Mouse (Mus musculus) thymus, adult 18-20 months (tissue): Measurements from ENCODE around the gene Xrcc5.

Experiments used
- DNase-seq, 2 experiments: peaks; one replicate each; pipeline ENCODE4 v3.0.0; 2022; ENCODE audit warnings: mixed read lengths in 2 of 2

Gene Xrcc5

DNA sequence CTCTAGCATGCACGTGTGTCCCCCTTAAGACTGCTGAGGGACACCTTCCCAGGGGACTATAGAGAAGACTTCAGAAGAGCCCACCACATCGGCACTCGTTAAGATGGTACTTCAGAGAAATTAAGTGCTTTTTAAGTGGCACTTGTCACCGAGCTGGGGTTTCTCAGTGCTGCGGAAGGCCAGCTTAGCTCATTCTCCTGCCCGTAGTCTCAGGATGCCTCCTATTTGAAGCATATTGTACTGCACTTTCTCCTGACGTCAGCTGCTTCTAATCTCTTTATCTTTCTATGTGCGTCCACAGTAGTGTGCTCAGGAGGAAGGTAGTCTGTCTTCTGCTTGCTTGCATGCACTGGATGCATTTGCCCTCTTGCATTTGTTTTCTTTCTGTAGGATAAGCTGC is 9.2 kb downstream of the Xrcc5 start:
- no peak for DNase-seq

DNA sequence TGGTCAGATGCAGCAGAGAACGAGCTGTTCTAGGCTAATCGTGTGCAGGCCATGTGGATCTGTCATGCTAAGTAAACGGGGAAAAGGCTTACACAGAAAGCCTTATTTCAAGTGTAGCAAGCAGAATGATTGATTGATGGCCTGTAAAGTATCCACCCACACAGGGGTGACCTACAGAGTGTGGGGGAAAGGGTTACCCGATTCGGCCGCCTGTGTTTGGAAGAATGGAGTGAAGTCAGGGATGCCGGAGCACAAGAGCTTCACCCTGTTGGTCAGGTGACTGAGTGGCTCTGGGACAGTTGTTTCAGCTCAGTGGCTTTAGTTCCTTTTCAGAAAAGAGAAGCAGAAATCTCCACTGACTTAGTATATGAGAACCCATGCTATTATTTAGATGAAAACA is 9.7 kb downstream of the Xrcc5 start:
- no peak for DNase-seq

DNA sequence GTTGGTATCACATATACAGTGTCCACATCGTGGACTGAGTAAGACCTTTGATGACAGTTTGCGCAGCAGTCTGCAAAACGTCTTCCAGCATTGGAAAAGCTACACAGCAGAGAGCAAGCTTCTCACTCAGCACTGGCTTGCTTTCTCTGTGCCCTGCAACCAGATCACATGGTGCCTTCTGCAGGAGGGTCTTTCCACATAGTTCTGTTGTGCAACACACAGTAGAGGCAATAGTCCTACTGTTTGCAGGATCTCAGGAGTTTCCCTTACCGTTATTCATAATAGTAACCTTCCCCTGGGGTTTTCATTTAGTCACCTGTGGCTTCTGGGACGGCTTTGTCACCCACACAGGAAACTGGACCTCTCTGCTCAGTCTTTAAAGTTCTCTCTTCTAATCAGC is 13.5 kb downstream of the Xrcc5 start:
- DNase-seq = no peak

DNA sequence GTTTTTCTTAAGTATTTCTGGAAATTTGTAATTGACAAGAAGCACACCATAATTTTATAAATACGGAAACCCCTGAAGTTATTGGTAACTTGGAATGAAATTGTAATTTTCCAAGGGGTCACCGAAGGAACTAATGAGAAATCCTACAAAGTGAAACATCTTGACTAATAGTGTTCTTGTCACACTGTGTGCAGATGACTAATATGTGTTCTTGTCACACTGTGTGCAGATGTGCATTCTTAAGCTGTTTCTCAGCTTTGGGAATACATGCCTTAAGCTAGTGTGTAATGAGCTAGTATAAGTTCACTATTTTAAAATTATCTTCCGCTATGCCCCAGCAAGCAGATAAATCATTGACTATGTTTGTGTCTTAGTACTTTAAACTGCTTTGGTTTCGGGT is 16.0 kb downstream of the Xrcc5 start:
- DNase-seq = no peak

DNA sequence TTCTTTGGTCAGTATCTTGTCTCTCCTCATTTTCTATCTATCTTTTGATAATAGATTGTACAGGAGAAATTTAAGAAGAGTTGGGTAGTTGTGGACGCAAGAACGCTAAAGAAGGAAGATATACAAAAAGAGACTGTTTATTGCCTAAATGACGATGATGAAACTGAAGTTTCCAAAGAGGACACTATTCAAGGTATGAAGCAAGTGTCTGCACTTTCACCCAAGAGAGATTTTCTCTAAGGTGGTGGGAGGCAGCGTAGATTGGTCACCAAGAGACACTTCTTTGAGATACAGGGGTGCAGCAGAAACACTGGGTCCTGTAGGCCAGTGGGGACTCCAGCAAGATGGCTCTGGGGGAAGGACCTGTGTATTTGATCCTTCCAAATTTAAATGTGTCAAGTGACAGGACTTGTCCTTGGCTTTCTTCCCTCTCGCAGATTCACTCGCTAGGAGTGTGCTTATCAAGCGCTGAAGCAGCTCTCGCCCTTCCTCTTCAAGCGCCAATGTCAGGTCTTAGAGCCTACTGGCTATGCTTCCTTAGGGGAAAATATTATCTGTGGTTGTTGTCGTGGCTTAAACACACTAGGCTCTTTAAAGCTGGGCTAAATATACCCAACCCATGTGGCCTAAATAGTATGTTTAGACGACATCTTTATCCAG is 19.1 kb downstream of the Xrcc5 start:
- DNase-seq = no peak

DNA sequence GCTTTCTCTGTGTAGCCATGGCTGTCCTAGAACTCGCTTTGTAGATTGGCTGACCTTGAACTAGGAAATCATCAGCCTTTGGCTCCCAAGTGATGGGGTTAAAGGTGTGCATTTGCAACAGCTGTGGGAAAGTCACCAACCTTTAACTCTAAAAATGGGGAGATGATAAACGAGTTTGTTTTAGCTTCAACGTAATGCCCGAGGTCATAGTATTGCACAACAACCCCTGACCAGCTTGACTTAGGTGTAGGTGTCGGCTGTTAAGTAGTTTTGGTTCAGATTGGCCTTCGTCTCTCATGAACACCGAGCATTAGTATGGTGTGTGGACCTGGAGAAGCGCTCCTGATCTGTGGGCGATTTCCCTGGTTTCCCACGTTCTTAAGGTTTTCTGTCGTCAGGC is 27.6 kb downstream of the Xrcc5 start:
- no peak for DNase-seq

DNA sequence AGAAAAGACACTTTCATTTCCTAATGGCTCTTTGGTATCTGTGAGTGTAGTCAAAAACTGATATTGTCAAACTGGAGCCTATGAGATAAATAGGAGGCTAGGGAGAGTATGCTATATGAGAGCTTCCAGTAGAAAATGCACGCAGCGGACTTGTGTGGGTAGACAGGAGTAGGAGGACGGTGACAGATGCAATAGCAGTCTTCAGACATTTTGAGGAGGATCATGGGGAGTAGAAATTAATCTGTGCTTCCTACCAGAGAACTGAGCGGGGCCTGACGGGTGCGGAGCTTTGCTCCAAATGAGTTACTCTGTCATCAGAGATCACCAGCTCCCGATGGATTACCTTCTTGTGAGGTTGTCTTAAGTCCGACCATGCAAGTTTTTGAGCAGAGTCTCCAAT is 29.6 kb downstream of the Xrcc5 start:
- DNase-seq = no peak

DNA sequence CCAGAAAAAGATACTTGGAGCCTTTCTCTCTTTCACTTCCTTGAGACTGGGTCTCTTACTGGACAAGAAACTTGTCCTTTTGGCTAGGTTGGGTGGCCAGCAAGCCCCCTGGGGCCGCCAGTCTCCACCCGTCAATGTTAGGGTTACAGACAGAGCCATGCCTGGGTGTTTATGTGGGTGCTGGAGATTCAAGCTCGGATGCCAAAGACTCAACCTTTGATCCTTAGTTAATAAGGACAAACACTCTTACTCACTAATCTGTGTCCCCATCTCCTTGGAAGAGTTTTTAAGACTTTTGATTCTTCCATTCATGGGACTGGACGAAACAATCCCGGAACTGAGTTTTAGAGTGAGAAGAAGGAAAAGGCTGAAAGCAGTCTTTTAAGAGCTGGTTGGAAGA is 31.1 kb downstream of the Xrcc5 start:
- DNase-seq = no peak

DNA sequence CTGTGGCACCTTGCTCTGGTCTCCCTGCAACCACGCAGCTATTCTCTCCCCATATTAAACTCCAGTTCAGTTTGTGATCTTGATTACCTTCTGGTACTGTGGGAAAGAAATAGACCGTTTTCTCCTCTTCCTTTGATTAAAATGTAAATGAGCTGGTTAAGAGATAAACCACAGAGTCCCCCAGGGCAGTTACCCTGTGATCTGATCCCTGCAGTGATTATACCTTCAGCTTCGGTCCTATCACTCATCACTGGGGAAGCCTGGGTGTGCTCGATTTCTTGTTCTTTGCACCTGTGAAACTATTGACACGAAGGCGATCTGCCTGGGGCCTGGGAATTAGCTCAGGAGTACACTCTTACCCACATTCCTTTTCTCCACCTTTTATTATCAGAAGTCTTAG is 40.7 kb downstream of the Xrcc5 start:
- DNase-seq = no peak

DNA sequence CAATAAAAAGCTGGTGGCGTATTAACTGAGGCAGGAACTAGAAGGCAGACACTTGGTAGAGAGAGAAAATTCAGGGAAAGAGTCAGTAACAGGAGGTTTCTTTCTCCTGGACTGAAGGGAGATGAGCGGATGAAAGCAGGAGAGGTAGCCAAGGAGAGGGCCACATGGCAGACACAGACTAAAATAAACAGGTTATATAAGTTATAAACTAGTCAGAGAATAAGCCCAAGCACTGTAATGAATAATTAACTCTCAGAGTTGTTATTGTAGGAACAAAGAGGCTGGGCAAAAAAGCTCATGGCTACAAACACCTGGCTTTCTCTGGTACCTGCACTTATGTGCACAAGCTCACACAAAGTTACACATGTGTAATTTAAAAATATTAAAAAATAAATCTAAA is 47.6 kb downstream of the Xrcc5 start:
- DNase-seq = no peak

DNA sequence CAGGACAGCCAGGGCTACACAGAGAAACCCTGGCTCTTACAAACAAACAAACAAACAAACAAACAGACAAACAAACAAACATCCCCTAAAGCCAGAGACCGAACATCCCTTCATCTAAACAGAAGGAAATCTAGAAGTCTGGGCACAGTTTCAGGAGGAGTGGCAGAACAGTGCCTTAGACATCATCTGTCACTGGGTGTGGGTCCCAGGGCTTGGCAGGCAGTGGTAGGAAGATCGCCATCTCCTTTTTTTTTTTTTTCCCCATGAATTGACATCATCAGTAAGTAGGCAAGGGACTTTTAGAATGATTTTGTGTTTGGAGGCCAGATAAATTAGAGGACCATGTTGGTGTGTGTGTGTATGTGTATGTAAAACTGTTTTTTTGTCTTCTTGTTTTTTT is 51.0 kb downstream of the Xrcc5 start:
- no peak for DNase-seq

DNA sequence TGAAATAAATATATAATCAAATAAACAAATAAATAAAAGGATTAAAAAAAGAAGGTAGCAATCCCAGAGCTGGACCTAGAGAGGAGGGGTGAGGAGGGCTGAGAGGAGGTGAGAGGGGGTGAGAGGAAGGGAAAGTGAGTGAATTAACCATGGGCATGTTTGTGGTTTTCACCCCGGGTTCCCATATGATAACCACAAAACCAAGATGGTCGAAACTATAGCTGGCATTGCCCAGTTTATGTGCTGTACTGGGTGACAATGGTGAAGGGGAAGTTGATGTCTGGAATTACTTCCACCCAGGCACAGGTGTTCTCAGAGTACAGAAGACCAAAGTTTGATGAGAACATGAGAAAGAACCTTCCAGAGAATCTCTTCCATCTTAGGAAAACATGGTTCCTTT is 52.2 kb downstream of the Xrcc5 start:
- no peak for DNase-seq

DNA sequence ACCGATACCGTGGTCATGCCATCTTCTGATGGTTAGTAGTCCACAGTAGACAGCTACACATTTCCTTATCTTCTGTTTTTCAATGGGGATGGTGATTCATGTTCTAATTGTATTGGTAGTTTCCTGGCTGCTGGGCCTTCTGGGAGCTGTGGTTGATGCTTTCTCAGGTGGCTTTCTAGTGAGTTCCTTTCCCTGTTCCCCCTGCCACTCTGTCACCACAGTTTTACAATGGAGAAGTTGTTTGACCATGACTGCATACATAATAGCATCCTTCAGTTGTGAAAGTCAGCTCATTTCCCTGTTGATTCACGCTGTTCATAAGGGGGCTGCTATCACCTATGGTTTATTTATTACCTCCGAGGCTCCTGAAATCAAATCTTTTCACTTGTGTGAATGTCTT is 53.6 kb downstream of the Xrcc5 start:
- DNase-seq = no peak

DNA sequence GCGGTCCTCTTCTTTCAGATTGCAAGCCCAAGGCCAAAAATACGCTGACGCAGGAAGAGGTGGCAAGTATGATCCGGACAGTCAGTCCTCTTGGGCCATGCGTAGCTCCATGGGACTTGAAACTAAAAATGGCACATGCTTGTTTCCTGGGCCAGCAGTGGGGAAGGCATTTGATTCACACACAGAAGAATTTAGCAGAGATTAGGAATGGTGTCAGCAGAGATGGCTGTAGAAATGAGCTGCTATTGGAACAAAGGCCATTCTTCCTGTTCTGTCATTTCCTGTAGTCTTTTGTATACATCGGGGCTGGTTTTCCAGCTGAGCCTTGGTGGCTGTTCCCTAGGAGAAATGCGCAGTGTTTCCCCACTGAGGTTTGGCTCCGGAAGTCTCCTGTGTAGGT is 57.4 kb downstream of the Xrcc5 start:
- DNase-seq = no peak

DNA sequence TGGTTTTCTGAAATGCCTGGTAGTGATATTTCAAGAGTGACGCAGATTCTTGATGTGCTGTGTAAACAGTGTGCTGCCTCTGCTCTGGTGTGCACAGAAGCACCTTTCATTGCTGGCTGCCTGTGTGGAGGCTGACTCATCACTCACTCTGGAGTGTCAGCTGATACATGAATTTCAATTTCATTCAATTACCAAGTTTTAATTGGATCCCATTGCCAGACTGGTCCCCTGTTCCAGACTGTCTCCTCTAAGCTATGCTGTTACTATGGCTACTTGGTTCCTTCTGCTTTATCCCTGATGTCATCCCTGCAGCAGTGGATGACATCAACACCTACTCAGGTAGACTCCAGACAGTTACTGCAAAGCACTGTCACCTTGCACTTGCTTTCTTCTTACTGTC is 65.3 kb downstream of the Xrcc5 start:
- DNase-seq = no peak

DNA sequence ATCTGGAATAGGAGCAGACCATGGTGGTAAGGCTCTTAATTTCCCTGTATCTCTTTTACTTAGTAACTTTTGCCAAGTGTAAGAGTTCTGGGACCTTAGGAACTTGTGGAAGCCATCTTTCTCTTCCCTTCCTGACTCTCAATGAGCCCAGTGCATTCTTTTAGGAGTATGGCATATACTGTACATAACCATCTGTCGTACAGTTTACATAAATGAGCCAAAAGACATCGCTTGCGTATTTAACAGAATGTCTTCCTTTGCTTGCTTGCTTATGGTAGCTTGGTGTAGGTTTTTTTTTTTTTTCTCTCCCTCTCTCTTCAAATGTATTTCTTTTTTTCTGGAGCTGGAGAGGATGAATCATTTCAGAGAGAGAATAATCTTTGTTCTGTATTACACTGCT is 65.7 kb downstream of the Xrcc5 start:
- no peak for DNase-seq

DNA sequence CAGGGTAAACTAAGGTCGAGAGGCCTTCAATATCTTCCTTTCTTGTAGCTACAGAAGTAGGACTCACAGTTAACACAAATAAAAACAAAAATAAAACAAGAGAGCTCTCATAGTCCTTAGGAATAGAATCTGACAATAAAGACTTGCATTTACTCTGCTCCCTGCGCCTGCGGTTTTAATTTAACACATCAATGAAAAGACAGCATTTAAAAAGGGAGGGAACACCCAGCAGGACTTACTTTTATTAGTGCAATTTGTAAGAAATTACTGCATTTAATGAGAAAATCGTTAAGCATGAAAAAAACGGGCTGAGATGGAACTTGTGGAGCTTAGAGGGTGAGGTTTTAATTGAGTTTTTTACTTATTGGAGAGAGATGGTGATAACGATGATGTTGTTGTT is 66.4 kb downstream of the Xrcc5 start:
- DNase-seq = no peak

DNA sequence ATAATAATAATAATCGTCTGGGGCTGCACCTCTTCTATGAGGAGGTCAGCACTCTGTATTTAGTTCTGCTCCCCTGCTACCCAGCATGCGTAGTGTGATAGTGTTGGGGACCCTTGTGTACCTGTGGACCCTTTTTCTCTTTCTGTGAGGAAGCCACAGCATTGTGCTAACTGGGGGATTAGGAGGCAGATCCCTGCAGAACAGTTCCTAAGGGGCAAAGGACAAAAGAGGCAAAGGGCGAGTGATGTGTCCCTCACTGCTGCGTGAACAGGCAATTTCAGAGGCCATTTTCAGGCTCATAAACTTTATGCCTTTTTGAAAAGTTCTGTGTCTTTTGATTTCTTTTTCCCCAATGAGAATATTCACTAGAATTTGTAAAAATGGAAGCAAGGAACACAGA is 66.8 kb downstream of the Xrcc5 start:
- DNase-seq = no peak

DNA sequence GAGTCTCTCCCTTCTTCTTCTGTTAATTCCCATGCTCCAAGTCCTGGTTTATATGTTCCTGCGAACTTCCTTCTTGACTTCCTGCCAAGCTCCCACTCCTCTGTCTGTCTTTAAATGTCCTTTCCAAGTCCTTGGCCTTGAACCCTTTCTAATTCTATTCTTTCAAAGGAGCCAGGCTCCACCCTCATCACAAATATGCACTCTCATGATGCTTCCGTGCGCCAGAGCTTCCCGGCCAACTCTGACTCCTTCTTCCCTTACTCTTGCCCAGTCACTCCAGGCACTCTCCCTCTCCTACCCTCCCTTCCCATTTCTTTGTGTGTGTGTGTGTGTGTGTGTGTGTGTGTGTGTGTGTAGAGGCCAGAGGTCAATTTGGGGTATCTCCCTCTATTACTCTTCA is 70.9 kb downstream of the Xrcc5 start:
- DNase-seq = no peak

DNA sequence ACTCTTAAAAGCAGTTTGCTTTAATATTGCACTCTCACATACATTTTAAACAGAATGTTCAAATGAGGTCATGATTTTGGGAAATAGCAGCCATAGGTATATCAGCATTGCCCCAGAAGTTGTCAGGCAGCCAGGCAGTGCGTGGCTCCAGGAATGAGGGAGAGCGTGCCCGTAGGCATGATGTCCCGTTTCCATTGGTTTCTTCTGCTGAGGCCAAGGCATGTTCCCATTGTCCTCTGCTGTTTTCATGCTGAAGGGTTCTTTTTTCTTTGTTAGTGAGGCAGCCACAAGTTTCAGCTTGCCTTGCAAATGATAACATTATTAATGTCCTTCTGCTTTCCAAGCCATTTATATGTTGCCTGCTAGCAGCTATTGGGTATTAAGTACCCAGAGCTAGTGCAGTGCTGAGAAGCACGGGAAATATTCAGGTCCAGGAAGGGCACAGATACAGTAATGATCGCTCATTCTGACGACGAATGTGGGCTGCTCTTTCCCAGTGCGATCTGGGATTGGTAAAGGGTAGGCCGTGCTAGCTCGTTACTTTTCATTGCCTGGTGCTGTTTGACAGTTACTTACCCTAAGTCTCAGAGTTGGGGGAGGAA is 72.6 kb downstream of the Xrcc5 start:
- no peak for DNase-seq

DNA sequence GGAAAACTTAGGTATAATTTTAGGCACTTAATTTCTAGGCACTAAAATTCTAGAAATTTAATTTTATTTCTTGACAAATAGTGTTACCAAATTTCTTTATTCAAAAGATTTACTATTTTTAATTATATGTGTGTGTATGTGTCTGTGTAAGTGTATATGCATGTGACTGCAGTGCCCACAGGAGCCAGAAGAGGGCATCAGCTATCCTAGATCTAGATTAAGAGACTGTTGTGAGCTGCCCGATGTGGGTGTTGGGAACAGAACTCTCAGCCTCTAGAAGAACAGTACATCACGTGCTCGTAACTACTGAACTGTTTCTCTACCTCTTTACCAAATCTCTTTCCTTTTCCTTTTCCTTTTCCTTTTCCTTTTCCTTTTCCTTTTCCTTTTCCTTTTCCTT is 73.3 kb downstream of the Xrcc5 start:
- no peak for DNase-seq

DNA sequence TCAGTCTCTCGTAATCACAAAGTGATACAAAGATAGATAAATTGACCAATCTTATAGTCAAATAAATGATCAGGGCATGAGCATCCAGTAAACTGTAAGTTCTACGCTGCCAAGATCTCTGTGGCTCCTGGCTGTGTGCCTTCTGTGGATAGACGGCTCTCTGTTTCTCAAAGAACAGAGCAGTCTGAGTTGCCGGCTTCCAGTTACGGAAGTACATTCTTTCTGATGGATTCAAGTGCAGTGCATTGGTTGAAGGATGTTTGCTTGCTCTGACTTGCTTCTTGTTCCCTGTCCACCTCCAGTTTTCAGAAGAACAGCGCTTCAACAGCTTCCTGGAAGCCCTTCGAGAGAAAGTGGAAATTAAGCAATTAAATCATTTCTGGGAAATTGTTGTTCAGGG is 75.8 kb downstream of the Xrcc5 start:
- DNase-seq = no peak

DNA sequence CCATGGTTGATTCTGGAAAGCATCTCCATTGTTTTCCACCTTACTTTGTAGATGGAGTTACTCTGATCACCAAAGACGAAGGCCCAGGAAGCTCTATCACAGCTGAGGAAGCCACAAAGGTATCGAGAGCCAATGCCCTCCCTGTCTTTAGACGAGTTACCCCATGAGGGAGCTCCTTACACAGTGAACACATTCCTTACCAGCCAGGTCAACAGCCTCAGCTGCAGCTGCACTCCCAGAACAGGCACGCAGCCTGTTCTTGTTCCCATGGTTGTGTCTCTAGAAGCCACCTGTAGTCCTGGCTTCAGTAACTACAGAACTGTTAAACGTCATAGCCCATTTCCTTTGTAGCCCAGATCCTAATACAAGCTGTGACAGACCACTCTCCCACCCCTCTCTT is 76.4 kb downstream of the Xrcc5 start:
- no peak for DNase-seq

DNA sequence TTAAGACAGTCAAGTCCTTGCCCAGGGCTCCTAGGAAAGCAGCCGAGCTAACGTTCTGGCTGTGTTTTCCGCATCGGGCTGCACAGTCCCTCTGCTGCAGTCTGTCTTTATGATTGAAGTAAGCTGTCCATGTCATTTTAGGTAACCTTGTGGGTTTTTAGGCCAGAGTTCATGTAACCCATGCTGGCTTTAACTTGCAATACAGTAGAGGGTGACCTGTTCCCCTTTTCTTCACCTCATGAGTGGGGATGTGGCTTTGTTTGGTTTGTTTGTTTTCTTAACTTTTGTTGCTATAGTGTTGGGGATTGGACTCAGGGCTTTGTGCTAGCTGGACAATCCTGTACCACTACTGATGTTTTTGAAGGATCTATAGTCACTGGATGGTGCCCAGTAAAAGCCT is 83.2 kb downstream of the Xrcc5 start:
- no peak for DNase-seq

DNA sequence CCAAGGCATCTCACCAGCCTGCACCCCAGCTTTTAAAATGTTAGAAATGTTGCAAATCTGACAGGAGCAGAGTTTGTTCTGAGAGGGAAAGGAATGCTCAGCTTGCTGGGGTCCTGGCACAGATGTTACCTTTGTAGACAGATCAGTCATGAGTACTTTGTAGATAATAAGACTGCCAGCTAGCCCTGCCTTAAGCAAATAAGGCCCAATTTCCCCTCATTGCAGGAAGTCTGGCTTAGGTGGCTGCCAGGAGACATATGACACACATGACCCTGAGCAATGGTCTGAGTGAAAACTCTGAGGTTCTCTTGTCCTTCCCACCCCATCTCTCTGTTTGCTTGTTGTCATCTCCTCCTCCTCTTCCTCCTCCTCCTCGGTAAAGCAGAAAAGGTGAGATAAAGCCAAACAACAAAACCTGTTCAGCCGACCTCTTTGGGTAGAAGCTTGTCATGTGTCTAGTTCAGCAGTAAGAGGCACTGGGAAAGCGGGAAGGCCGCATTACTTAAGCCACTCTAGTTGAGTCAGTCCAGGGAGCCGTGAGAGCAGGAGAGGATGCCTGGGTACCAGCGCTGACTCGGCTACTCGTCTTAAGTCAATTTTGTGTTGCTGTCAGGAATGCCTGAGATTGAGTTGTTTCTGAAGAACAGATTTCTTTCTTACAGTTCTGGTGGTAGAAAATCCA is 92.6 kb downstream of the Xrcc5 start:
- no peak for DNase-seq
